Mouse (Mus musculus): ENCODE data around the gene Rp9.

The Rp9 gene

DNA sequence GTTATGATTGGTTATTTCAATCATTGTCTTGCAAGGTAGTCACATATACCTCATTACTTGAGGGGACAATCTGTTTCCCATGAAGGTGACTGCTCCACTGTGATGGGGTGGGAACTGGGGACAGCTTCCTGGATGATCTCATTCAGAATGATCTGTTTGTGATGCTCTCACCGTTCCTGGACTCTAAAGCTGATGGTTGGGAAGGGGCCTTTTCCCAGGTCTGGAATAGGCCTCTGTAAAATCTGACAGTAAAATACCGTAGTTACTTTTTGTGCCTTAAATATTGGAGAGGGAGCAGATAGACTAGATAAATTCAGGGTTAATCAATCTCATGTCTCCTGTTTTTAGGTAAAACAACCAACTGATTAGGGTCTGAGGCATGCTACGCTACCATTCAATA is at the start of gene Rp9:
Gene Rp9 (minus strand): TSS at position 101 of the 400 bp plus-strand sequence.
- DNase-seq (ENCODE audit: low spot score in 2 of 2), result no peak

- DNase-seq (ENCODE audit: low spot score in 2 of 2), result peak in 1 of 2 experiments; percentile 12
Measured at GRCm38 (mm10) chr9:22518394-22519041, 49.0 kb upstream of the Rp9 start.

DNA sequence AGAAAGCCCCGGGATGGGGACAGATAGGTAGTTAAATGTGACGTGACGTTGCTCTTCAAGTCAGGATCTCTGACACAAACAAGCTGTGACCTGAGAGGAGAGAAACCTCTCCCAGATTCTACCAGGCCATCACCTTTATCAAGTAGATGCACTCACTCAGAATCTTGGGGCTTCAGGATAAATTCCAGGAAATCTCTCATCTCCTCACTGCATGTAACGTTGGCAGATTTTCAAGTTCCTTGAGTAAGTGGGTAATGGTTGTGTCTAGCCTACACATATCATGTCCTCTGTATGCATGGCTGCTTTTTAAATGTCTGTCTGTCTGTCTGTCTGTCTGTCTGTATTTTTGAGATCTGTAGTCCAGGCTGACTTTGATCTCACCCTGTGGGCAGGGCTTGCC is 45.5 kb upstream of the Rp9 start:
- no peak for DNase-seq (ENCODE audit: low spot score in 2 of 2)

GRCm38 (mm10) chr9:22505574-22505973 is 36.0 kb upstream of the Rp9 start:
- DNase-seq (ENCODE audit: low spot score in 2 of 2), result no peak

GRCm38 (mm10) chr9:22503581-22503980 is 34.0 kb upstream of the Rp9 start:
- no peak for DNase-seq (ENCODE audit: low spot score in 2 of 2)

- no peak for DNase-seq (ENCODE audit: low spot score in 2 of 2)
Measured at GRCm38 (mm10) chr9:22502972-22503371, 33.4 kb upstream of the Rp9 start.

GRCm38 (mm10) chr9:22497021-22497767 is 27.7 kb upstream of the Rp9 start:
- no peak for DNase-seq (ENCODE audit: low spot score in 2 of 2)

DNA sequence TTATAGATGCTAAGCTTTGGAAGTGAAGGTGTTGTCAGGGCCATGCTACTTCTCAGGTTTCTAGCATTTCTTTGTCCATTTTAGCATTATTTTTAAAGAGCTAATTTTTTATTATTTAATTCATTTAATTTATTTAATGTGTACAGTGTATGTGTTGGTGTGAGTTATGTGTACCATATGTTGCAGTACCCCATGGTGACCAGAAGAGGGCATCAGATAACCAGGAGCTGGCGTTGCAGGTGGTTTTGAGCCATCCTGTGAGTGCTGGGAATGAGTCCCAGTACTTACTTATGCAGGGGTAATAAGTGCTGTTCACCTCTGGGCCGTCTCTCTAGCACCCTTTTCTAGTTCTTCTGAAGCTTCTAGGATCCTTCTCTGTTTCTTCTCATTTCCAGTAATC is 25.6 kb upstream of the Rp9 start:
- DNase-seq (ENCODE audit: low spot score in 2 of 2), result no peak

- DNase-seq (ENCODE audit: low spot score in 2 of 2), result no peak
Measured at GRCm38 (mm10) chr9:22494203-22494807, 24.8 kb upstream of the Rp9 start.

DNA sequence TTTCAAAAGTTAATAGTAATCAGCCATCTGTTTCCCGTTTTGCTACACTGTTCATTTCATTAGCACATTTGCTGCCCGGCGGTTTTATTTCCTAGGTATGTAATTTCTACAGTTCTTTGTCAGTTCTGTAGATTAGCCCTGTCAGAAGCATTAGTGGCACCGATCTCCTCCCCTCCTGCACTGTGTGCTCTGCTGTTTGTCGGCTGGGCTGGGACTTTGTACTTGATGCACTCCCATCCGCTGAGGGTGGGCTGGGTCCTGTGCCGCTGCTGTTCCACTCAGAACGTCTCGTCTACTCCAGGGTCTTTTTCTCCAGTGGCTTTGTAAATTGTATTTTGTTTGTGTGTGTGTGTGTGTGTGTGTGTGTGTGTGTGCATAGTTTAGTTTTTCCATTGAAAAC is 19.4 kb upstream of the Rp9 start:
- DNase-seq (ENCODE audit: low spot score in 2 of 2), result no peak

- DNase-seq (ENCODE audit: low spot score in 2 of 2), result no peak
Measured at GRCm38 (mm10) chr9:22486211-22486610, 16.7 kb upstream of the Rp9 start.

- peak in 1 of 2 experiments; percentile 19 for DNase-seq (ENCODE audit: low spot score in 2 of 2)
Measured at GRCm38 (mm10) chr9:22484562-22485308, 15.2 kb upstream of the Rp9 start.

DNA sequence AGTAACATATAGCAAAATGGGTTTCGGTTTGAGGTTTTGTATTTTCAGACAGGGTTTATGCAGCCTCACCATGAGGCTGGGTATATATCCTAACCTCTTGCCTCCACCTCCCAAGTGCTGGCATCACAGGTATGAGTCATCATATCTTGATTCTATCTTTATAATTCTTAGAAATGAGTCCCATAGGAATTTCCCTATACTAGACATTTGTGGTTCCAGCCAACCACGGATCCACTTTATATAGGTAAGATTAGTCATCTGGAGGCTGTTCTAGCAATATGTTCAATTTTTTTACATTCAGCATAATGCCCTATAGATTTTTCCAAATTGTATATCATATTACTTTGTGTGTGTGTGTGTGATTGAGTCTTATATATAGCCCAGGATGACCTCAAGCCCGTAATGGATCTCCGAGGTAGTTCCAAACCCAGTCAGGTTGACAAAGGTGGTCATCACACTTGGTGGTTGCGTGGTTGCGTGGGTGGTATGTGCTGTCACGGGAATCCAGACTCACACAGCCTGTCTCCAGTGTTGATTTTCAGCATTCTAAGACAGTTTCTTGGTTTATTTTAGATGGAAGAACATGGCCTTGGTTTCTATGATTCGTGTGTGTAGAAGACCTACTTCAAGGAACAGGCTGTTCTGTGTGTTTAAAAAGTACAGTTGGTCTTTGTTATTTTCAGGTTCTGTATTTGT is 14.5 kb upstream of the Rp9 start:
- no peak for DNase-seq (ENCODE audit: low spot score in 2 of 2)

DNA sequence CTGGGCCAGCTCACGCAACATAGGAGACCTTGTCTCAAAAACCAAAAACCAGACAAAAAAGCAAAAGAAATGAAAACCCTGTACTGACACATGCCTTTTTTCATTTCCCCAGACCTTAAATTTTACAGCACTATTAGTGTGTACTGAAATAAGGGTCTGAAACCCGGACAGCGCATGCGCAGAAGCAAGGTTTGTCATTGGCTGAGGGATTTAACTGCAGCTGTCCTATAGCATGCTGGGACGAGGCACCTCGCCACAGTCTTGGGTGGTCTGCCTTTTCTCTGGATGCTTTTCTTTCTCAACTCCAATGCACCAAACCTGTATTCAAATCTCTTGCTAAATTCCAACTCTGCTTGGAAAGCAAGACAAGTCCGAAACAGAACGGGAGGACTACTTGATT is 9.4 kb upstream of the Rp9 start:
- no peak for DNase-seq (ENCODE audit: low spot score in 2 of 2)

- DNase-seq (ENCODE audit: low spot score in 2 of 2), result no peak
Measured at GRCm38 (mm10) chr9:22476265-22476664, 6.7 kb upstream of the Rp9 start.

- DNase-seq (ENCODE audit: low spot score in 2 of 2), result peak; percentile 90 to 91
Measured at GRCm38 (mm10) chr9:22475424-22475868, 5.9 kb upstream of the Rp9 start, which contains the start of gene Bbs9. Gene Bbs9 (plus strand): TSS chr9:22475715.

GRCm38 (mm10) chr9:22468899-22469259 is 664 bp downstream of the Rp9 start:
- DNase-seq (ENCODE audit: low spot score in 2 of 2), result no peak

- peak in 1 of 2 experiments; percentile 25 for DNase-seq (ENCODE audit: low spot score in 2 of 2)
Measured at GRCm38 (mm10) chr9:22468170-22468898, 1.2 kb downstream of the Rp9 start.

DNA sequence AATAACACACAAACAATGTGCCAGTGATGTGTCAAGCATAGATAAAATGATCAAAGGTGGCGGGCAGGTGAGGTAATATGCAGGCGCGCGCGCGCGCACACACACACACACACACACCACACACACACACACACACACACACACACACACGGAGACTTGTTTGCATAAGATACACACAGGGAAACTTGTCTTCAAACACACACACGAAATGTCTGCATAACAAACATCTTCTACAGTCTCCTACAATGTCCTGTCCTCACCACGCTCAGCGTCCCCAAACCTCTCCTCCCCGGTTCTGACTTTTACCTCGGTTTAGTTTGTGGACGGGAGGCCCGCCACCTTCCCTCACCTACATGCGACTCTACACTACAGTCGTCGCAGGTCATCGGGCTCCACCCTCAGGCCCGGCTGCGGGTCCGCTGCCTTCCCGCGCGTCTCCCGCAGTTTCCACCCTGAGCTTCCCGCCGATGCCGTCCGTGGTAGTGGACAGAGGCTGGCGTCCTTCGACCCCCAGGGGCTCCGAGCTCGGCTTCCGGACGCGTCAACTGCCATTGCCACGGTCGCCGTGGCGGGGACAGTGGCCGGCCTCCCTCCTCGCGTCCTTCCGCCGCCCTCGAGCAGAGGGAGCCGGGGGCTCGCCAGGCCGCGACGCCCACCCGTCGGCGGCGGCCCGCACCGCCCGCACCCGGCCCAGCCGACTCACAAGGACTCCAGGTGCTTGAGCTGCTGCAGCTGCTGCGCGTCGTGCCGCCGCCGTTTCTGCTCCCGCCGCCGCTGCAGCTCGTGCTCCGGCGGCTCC is 2.0 kb downstream of the Rp9 start:
- peak; percentile 20 to 63 for DNase-seq (ENCODE audit: low spot score in 2 of 2)

DNA sequence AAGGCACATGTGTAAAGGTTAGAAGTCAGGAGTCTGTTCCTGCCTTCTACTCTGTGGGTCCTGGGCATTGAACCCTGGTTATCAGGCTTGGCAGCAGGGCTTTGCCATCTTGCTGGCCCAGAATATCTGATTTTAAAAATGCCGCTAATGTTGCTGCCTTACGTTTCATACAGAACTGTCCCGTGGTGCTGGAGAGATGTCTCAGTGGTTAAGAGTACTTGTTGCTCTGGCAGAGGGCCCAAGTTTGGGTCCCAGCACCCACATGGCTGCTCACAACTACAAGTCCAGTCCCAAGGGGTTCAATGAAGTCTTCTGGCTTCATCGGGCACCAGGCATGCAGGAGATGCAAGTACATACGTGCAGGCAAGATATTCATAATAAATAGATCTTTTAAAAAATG is 3.3 kb downstream of the Rp9 start:
- DNase-seq (ENCODE audit: low spot score in 2 of 2), result no peak
